Mouse (Mus musculus) embryonic facial prominence, embryonic 15.5 days (tissue): ENCODE measurements around the gene Hist3h2ba. TPM values are rescaled to one million over a fixed set of nuclear protein-coding genes. Genes with fewer than 3 reads are reported as not detected.
"Not testable (repeated sequence)": the region's sequence is repeated elsewhere in the genome, so short reads cannot be mapped to it uniquely, and the experiment has no call there.

ENCODE experiments used
- ATAC-seq: fragments of 200-750 bp; cut with Nextera tagmentation; 2 replicates; pipeline ENCODE4 v1.8.0; 2017; ENCODE audit warnings: low read depth, moderate TSS enrichment; ENCODE audit not compliant: insufficient number of reproducible peaks, low FRiP score, low TSS enrichment
- H3K27ac ChIP-seq: fragments of 300-500 bp; sonication (generic); replicated peaks from 2 replicates; pipeline ENCODE4 v1.5.1; 2015; ENCODE audit warnings: mild to moderate bottlenecking, inconsistent platforms
- H3K27me3 ChIP-seq: fragments of 300-500 bp; sonication (generic); 2 replicates; pipeline ENCODE4 v1.6.1; 2015; ENCODE audit warnings: inconsistent platforms
- H3K36me3 ChIP-seq: fragments of 300-500 bp; sonication (generic); 2 replicates; pipeline ENCODE4 v1.6.1; 2015; ENCODE audit warnings: mild to moderate bottlenecking, inconsistent platforms
- H3K4me1 ChIP-seq: fragments of 300-500 bp; sonication (generic); 2 replicates; pipeline ENCODE4 v1.6.1; 2015; ENCODE audit warnings: inconsistent platforms
- H3K4me2 ChIP-seq: fragments of 300-500 bp; sonication (generic); replicated peaks from 2 replicates; pipeline ENCODE4 v1.6.1; 2015; ENCODE audit warnings: mild to moderate bottlenecking, inconsistent platforms
- H3K4me3 ChIP-seq: fragments of 300-500 bp; sonication (generic); replicated peaks from 2 replicates; pipeline ENCODE4 v1.5.1; 2015; ENCODE audit warnings: mild to moderate bottlenecking, inconsistent platforms
- H3K9ac ChIP-seq: fragments of 300-500 bp; sonication (generic); 2 replicates; pipeline ENCODE4 v1.6.1; 2015; ENCODE audit warnings: inconsistent platforms
- H3K9me3 ChIP-seq: fragments of 300-500 bp; sonication (generic); replicated peaks from 2 replicates; pipeline ENCODE4 v1.6.1; 2016; ENCODE audit warnings: inconsistent platforms
- WGBS: fragments of 180-500 bp; shearing (Covaris S2); methylation state at CpG from one replicate; pipeline ENCODE4 v1.1.7; 2015; 5-methylcytosine and 5-hydroxymethylcytosine counted together
- polyA plus RNA-seq: library from polyadenylated mRNA; unstranded; fragments of >200 nt; fragmentation: Nextera tagmentation; extraction: Ambion mirVana; gene quantifications from 2 replicates; pipeline ENCODE4 v1.2.1, GENCODE M21; 2015

Gene Hist3h2ba
- polyA plus RNA-seq, 1 experiment from 2014 or later, result 55.8 TPM

- H3K4me2 ChIP-seq, result peak overlapping the region; percentile 86
- ATAC-seq, result no peak
- H3K36me3 ChIP-seq, result peaks cover 24% of the 10 kb centered on the region
- H3K9ac ChIP-seq, result 0 out of 2 replicates have a peak overlapping the region, but pooled peaks have one; percentile 19
- H3K9me3 ChIP-seq, result no peaks in the 10 kb centered on the region
- H3K27me3 ChIP-seq, result no peaks in the 10 kb centered on the region
- peaks cover 25% of the 10 kb centered on the region for H3K4me1 ChIP-seq
- H3K27ac ChIP-seq, result peak overlapping the region; percentile 80
- 15% methylated on average over 6 of the region's 6 CpGs for WGBS
- H3K4me3 ChIP-seq, result peak overlapping the region; percentile 95
These were observed 9.7 kb upstream of the Hist3h2ba start for GRCm38 (mm10) chr11:58939088-58939439.

DNA sequence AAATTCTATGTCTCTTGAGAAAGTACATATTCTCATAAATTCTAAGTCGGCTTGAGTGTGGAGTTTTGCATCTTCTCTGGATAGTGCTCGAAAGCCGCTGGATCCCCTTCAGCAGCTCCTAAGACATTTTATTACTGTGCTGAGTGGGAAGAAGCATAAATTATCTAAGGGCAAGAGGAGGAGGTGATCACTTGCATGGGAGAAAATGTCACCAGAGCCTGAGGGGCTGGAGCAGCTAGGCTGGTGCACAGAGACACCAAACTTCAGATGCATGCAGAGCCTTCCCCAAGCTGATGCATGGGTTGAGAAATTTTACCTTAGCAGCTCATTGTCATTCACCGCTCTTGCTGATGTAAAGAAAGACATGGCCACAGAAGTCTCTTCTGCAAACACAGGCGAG is 4.6 kb upstream of the Hist3h2ba start:
- no peaks in the 10 kb centered on the region; the same call in 1 of the 2 replicates for H3K27me3 ChIP-seq
- 69% methylated on average over 5 of the region's 5 CpGs for WGBS
- H3K4me1 ChIP-seq, result peaks cover 16% of the 10 kb centered on the region
- no peak overlapping the region for H3K27ac ChIP-seq
- no peak for ATAC-seq
- no peaks in the 10 kb centered on the region for H3K9me3 ChIP-seq
- H3K4me2 ChIP-seq, result no peak overlapping the region
- H3K4me3 ChIP-seq, result no peak overlapping the region
- no peaks in the 10 kb centered on the region for H3K36me3 ChIP-seq
- H3K9ac ChIP-seq, result no peak overlapping the region

DNA sequence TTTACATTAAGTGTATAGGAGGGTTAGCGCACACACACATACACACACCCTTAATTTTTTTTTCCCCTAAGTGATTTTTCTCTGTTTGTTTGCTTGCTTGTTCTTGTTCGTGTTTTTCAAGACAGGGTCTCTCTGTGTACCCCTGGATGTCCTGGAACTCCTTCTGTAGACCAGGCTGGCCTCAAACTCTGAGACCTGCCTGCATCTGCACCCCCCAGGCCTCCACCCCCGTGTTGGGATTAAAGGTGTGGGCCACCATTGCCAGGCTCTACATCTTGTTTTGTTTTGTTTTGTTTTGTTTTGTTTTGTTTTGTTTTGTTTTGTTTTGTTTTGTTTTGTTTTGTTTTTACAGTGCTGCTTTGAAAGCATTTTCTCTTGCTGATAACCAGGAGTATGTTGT is 1.4 kb upstream of the Hist3h2ba start:
- 77% methylated on average over 3 of the region's 3 CpGs for WGBS
- ATAC-seq, result no peak
- no peak overlapping the region for H3K4me2 ChIP-seq

DNA sequence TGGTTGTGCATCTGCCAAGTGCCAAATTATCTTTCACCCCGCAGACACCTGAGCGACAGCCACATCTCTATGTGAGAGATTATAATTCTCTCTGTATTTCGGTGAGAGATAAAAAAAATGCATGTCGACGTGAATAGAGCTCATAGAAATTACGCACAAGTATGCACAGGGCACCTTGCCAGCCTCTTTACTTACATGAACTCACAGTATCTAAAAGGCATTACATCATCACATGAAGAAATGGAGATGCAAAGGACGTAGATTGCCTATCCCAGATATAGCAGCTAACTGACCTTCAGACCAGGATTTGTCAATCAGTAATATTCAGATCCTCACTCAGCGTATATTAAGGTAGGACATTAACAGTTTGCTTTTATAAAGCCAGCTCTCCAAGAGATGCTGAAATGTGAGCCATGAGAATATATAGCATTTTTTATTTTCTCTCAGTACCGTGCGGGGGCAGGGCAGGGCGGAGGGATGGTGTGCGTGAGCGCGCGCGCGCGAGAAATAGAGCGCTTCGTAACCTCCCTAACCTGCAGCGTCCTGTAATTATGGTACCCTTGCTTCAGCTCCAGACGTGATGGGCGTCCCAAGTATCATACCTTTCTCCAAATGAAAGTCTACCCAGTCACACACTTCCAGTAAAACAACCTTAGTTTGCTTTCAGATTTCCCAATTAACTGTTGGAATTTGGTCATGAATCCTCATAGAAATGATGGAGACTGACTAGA is 757 bp upstream of the Hist3h2ba start:
- ATAC-seq, result peak; percentile 60
- peaks cover 8% of the 10 kb centered on the region for H3K27me3 ChIP-seq
- peak overlapping the region; percentile 65 for H3K4me2 ChIP-seq

More for the DNA sequence above, 1.4 kb upstream of the Hist3h2ba start:
- Histone ChIP-seq H3K4me1 (peaks cover 17% of the 10 kb centered on the region), H3K27me3 (peaks cover 8% of the 10 kb centered on the region), H3K27ac (no peak overlapping the region), H3K9me3 (no peaks in the 10 kb centered on the region), H3K36me3 (no peaks in the 10 kb centered on the region), H3K4me3 (no peak overlapping the region), H3K9ac (no peak overlapping the region)

GRCm38 (mm10) chr11:58949480-58950431 is 1.0 kb downstream of the Hist3h2ba start:
- peak overlapping the region; percentile 86 for H3K27ac ChIP-seq
- H3K27me3 ChIP-seq, result peaks cover 8% of the 10 kb centered on the region
- H3K4me1 ChIP-seq, result peaks cover 29% of the 10 kb centered on the region
- no peaks in the 10 kb centered on the region for H3K36me3 ChIP-seq
- H3K9me3 ChIP-seq, result no peaks in the 10 kb centered on the region
- 7% methylated on average over 20 of the region's 20 CpGs for WGBS
- peak overlapping the region; percentile 42; the same call in 1 of the 2 replicates for H3K9ac ChIP-seq
- H3K4me3 ChIP-seq, result peak overlapping the region; percentile 46
- ATAC-seq, result no peak
- H3K4me2 ChIP-seq, result peak overlapping the region; percentile 65

More for the DNA sequence above, 757 bp upstream of the Hist3h2ba start:
- no peak overlapping the region for H3K9ac ChIP-seq
- peak overlapping the region; percentile 86 for H3K27ac ChIP-seq
- no peaks in the 10 kb centered on the region for H3K36me3 ChIP-seq
- 14% methylated on average over 23 of the region's 23 CpGs for WGBS
- peak overlapping the region; percentile 46 for H3K4me3 ChIP-seq
- H3K4me1 ChIP-seq, result peaks cover 19% of the 10 kb centered on the region
- no peaks in the 10 kb centered on the region for H3K9me3 ChIP-seq

DNA sequence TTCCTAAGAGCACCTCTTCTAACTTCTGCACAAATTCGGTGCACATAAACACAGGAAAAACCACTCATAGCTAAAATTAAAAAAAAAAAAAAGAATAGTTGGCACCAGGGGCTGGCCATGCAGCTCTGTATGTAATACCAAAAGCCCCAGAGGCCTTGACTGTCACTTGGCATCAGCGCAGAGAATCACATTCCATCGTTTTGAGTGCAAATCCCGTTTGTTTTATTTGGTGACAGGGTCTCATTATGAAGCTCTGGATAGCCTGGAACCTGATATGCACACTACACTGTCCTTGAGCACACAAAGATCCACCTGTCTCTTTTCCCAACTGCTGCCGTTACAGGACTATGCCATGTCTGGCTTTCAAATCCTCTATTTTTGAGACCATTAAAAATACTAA is 2.5 kb downstream of the Hist3h2ba start:
- Histone ChIP-seq H3K27me3 (peaks cover 8% of the 10 kb centered on the region), H3K9ac (no peak overlapping the region), H3K4me2 (no peak overlapping the region), H3K27ac (no peak overlapping the region), H3K9me3 (no peaks in the 10 kb centered on the region), H3K4me3 (no peak overlapping the region), H3K4me1 (peaks cover 32% of the 10 kb centered on the region), H3K36me3 (no peaks in the 10 kb centered on the region)
- ATAC-seq, result no peak
- 48% methylated on average over 5 of the region's 5 CpGs for WGBS

DNA sequence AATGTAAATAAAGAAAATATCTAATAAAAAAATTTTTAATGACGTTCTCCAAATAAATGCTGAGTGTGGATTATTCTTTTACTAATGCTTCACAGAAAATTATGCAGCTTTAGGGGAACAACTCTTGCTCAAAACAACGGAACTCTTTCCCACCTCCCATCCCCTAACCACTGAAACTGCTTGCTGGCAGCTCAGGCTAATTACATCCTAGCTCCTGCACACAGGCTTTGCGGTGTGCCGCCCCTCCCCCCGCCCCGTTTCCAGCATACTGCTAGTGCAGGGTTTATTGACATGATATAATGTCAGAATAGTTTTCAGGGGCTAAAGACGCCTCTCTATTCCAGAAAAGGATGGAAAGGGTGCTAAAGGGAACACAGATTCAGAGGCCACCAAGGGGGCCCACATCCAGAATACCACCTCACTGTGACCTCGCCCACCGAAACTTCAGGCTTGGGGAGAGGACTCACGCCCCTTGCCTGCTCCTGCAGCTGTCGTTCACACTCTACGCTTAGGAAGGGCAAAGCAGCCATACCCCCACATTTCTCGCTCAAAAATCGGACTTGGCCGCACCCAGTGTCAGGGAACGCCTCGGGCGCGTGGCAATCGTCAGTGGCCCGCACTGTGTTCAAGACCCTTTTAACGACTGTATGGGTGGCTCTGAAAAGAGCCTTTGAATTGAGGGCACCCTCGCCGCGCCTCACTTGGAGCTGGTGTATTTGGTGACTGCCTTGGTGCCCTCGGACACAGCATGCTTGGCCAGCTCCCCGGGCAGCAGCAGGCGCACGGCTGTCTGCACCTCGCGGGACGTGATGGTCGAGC is 4.8 kb downstream of the Hist3h2ba start:
- Histone ChIP-seq H3K27me3 (peaks cover 8% of the 10 kb centered on the region), H3K9ac (peak overlapping the region; percentile 40), H3K36me3 (peaks cover 4% of the 10 kb centered on the region; the same call in 1 of the 2 replicates), H3K4me1 (peaks cover 39% of the 10 kb centered on the region), H3K4me2 (peak overlapping the region; percentile 93), H3K9me3 (no peaks in the 10 kb centered on the region), H3K4me3 (peak overlapping the region; percentile 69), H3K27ac (peak overlapping the region; percentile 100)
- 2% methylated on average over 33 of the region's 33 CpGs for WGBS
- ATAC-seq, result 0 out of 2 replicates have a peak, but pooled peaks have one; percentile 1

- ATAC-seq, result not testable (repeated sequence)
These were observed 5.4 kb downstream of the Hist3h2ba start for GRCm38 (mm10) chr11:58954170-58954419.

GRCm38 (mm10) chr11:58954420-58955142 is 5.9 kb downstream of the Hist3h2ba start, which contains the start of the genes Hist3h2a and Trim17:
Gene Hist3h2a (plus strand): TSS chr11:58954685.
Gene Trim17 (plus strand): TSS chr11:58954685.
- H3K4me1 ChIP-seq, result peaks cover 38% of the 10 kb centered on the region
- peak within 1 kb of the TSS; percentile 86 for H3K9ac ChIP-seq
- WGBS, result under 1% methylated on average over 49 of the region's 49 CpGs
- peaks cover 4% of the 10 kb centered on the region; the same call in 1 of the 2 replicates for H3K36me3 ChIP-seq
- peak within 1 kb of the TSS; percentile 100 for H3K27ac ChIP-seq
- H3K27me3 ChIP-seq, result peaks cover 8% of the 10 kb centered on the region
- peak within 1 kb of the TSS; percentile 93 for H3K4me2 ChIP-seq
- H3K4me3 ChIP-seq, result peak within 1 kb of the TSS; percentile 69
- H3K9me3 ChIP-seq, result no peaks in the 10 kb centered on the region
- ATAC-seq, result peak; percentile 91

More at GRCm38 (mm10) chr11:58954170-58954419, 5.4 kb downstream of the Hist3h2ba start:
- Histone ChIP-seq H3K27ac (peak overlapping the region; percentile 100), H3K4me1 (peaks cover 38% of the 10 kb centered on the region), H3K9ac (peak overlapping the region; percentile 40), H3K4me2 (peak overlapping the region; percentile 93), H3K4me3 (peak overlapping the region; percentile 69)
- H3K9me3 ChIP-seq, H3K36me3 ChIP-seq, H3K27me3 ChIP-seq: not testable (repeated sequence)
- 0% methylated on average over 17 of the region's 17 CpGs for WGBS
